Mouse (Mus musculus) small intestine, adult 2 months (tissue): Measurements from ENCODE around the gene Slc11a2. TPM values are rescaled to one million over a fixed set of nuclear protein-coding genes. Genes with fewer than 3 reads are reported as not detected.

Experiments
- H3K27ac ChIP-seq: fragments of 200-500 bp; 2 replicates; pipeline ENCODE4 v1.5.1; 2012; ENCODE audit warnings: low read depth, low read length, control low read depth, inconsistent platforms; ENCODE audit not compliant: insufficient read depth
- H3K27me3 ChIP-seq: fragments of 200-500 bp; 2 replicates; pipeline ENCODE4 v1.6.1; 2012; ENCODE audit warnings: mild to moderate bottlenecking, moderate library complexity, low read length, inconsistent platforms; ENCODE audit not compliant: control insufficient read depth, insufficient read depth
- H3K36me3 ChIP-seq: fragments of 200-500 bp; 2 replicates; pipeline ENCODE4 v1.6.1; 2012; ENCODE audit warnings: mild to moderate bottlenecking, low read length, control low read depth, inconsistent platforms; ENCODE audit not compliant: control insufficient read depth, insufficient read depth
- H3K4me1 ChIP-seq: fragments of 200-500 bp; 2 replicates; pipeline ENCODE4 v1.6.1; 2012; ENCODE audit warnings: low read length, inconsistent platforms, mixed read lengths; ENCODE audit not compliant: control insufficient read depth, insufficient read depth, insufficient read length
- H3K4me3 ChIP-seq: fragments of 200-500 bp; 2 replicates; pipeline ENCODE4 v1.5.1; 2012; ENCODE audit warnings: low read depth, mild to moderate bottlenecking, control low read depth, inconsistent platforms, low read length, moderate library complexity
- CTCF ChIP-seq: fragments of 200-500 bp; IDR thresholded peaks from 2 replicates; pipeline ENCODE4 v1.5.1; 2012; ENCODE audit warnings: low read depth, mild to moderate bottlenecking, control low read depth, inconsistent platforms, low read length, moderate library complexity, mixed read lengths; ENCODE audit not compliant: insufficient replicate concordance, insufficient read length; ENCODE audit errors: extremely low read depth
- POLR2A ChIP-seq: fragments of 200-500 bp; IDR thresholded peaks from 2 replicates; pipeline ENCODE4 v1.6.1; 2012; ENCODE audit warnings: low read depth, mild to moderate bottlenecking, control low read depth, inconsistent platforms, low read length, moderate library complexity
- WGBS: fragments of 180-500 bp; shearing (Covaris S2); methylation state at CpG from one replicate; pipeline ENCODE4 v1.1.7; 2018; 5-methylcytosine and 5-hydroxymethylcytosine counted together
- polyA plus RNA-seq: library from polyadenylated mRNA; depleted of rRNA; stranded (reverse); fragments of >200 nt; gene quantifications from 2 replicates; pipeline ENCODE4 v1.2.3, GENCODE M21; 2012

Slc11a2 gene
- polyA plus RNA-seq, 1 experiment: 39.4 TPM

DNA sequence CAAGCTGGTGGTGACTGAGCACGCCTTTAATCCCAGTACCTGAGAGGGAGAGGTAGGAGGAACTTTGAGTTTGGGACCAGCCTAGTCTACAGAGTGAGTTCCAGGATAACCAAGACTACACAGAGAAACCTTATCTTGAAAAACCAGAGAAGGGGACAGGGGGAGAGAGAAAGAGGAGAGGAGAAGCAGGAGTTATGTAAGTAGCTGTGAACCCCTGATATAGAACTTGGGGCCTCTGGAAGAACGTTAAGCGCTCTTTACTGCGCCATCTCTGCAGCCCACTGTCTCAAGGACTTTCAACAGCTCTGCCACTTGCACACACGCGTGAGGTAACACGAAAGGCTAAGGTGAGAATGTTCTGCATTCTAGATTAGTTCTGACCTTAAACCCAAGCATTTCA is 33.3 kb downstream of the Slc11a2 start:
- Histone ChIP-seq H3K27ac (no peak overlapping the region), H3K4me3 (no peak overlapping the region), H3K36me3 (peaks cover 34% of the 10 kb centered on the region), H3K27me3 (no peaks in the 10 kb centered on the region), H3K4me1 (no peaks in the 10 kb centered on the region)
- TF ChIP-seq POLR2A: no peak
- no peak for TF ChIP-seq CTCF
- WGBS: 91% methylated on average over 7 of the region's 7 CpGs

GRCm38 (mm10) chr15:100391066-100391465 is 33.8 kb downstream of the Slc11a2 start:
- WGBS: 68% methylated on average over 7 of the region's 7 CpGs
- H3K27ac ChIP-seq: no peak overlapping the region
- TF ChIP-seq POLR2A: no peak
- TF ChIP-seq CTCF: no peak
- H3K4me3 ChIP-seq: no peak overlapping the region
- H3K36me3 ChIP-seq: peaks cover 29% of the 10 kb centered on the region
- no peaks in the 10 kb centered on the region for H3K27me3 ChIP-seq
- H3K4me1 ChIP-seq: no peaks in the 10 kb centered on the region

- H3K36me3 ChIP-seq: peaks cover 13% of the 10 kb centered on the region
- H3K4me1 ChIP-seq: no peaks in the 10 kb centered on the region
- no peak overlapping the region for H3K27ac ChIP-seq
- no peaks in the 10 kb centered on the region for H3K27me3 ChIP-seq
- no peak for TF ChIP-seq POLR2A
- no peak for TF ChIP-seq CTCF
- WGBS: 87% methylated on average over 9 of the region's 9 CpGs
- no peak overlapping the region for H3K4me3 ChIP-seq
Observed at GRCm38 (mm10) chr15:100388886-100389285, 36.0 kb downstream of the Slc11a2 start.

DNA sequence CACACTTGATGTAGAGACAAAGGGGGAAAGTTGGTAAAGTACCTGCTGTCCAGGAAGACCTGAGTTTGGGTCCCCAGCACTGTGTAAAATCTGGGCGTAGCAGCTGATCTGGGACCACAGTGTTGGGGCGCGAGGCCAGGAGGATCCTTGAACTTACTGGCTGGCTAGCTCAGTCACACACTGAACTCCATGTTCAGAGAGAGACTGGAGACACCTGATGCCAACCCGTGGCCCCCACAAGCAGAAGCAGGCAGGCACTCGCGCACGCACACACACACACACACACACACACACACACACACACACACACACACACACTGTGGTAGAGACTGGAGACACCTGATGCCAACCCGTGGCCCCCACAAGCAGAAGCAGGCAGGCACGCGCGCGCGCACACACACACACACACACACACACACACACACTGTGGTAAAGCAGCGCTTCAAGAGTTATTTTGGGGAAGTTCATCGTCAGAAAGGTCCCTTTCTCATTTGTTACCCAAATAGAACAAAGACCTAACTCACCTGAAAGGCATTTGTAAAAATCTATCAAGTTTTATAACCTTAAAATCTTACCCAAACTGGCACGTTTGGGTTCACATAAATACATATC is 36.5 kb downstream of the Slc11a2 start:
- WGBS: 77% methylated on average over 16 of the region's 16 CpGs
- Histone ChIP-seq H3K27me3 (no peaks in the 10 kb centered on the region), H3K36me3 (peaks cover 8% of the 10 kb centered on the region), H3K4me3 (no peak overlapping the region), H3K4me1 (no peaks in the 10 kb centered on the region), H3K27ac (no peak overlapping the region)
- TF ChIP-seq CTCF (no peak), POLR2A (no peak)

DNA sequence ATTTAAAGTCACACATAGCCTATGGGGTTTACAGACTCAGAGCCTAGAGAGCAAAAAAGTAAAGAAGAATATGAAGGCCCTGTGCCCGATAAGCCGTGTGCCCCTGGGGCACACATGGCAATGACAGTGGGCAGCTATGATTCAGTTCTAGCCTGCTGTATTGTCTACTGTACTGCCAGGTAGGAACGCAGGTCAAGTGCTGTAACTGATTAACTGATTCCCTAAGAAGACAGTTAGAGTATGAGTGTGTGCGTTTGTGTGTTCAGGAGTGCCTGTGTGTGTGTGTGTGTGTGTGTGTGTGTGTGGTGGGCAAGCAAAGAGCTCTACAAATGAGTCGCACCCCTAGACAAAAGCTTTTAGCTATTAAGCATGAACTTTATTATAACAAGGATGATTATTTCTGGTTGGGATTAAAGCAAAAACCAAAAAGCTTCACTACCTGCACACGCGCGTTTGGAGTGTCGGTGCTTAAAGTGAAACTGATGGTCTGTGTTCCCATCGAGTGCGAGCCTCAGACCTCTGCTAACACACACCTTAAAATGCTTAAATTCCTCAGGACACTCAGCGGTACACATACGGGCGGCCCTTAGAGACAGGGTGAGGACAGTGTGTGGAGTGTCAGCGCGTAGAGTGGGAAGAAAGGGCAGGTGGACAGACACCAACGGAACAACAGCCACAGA is 37.2 kb downstream of the Slc11a2 start:
- WGBS: 70% methylated on average over 17 of the region's 17 CpGs
- no peak overlapping the region for H3K27ac ChIP-seq
- no peaks in the 10 kb centered on the region for H3K27me3 ChIP-seq
- TF ChIP-seq POLR2A: no peak
- TF ChIP-seq CTCF: no peak
- peaks cover 5% of the 10 kb centered on the region for H3K36me3 ChIP-seq
- H3K4me1 ChIP-seq: no peaks in the 10 kb centered on the region
- no peak overlapping the region for H3K4me3 ChIP-seq

DNA sequence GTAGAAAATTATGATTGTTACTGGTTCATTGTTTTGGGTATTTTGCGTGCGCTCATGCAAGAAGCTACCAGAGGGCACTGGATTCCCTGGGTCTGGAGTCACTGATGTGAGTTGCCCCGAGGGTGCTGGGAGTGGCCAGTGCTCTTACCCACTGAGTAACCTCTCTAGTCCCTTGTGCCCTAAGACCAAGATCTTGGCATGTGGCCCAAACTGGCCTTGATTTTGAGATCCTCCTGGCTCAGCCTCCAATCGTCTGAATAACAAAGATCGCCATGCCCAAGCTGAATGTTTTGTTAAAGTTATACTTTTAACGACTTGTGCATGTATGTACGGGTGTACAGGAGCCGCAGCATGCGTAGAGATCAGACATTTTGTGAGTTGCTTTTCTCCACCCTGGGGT is 39.2 kb downstream of the Slc11a2 start:
- no peak overlapping the region for H3K27ac ChIP-seq
- no peaks in the 10 kb centered on the region for H3K4me1 ChIP-seq
- 83% methylated on average over 9 of the region's 9 CpGs for WGBS
- no peak for TF ChIP-seq POLR2A
- TF ChIP-seq CTCF: no peak
- H3K4me3 ChIP-seq: no peak overlapping the region
- no peaks in the 10 kb centered on the region for H3K27me3 ChIP-seq
- H3K36me3 ChIP-seq: peaks cover under 1% of the 10 kb centered on the region; the same call in 1 of the 2 replicates

DNA sequence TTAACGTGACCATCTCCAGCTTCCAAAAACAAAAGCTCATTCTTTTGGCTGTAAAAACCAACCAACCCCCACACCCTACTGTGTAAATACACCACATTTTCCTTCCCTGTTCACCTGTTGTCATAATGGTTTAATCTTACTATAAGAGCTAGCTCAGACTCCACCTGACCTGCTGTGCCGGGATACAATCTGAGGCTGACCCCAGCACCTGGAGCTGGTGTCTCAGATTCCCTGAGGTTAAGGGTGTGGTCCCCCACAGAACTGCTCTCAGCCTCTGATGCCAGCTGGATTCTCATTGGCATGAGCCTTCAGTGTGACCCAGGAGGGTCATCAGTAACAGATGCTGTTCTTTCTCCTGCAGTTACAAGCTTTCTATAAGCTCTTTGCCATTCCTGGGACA is 44.8 kb downstream of the Slc11a2 start:
- WGBS: 20% methylated on average over 2 of the region's 2 CpGs
- TF ChIP-seq POLR2A (no peak), CTCF (no peak)
- Histone ChIP-seq H3K4me1 (peaks cover 1% of the 10 kb centered on the region; the same call in 1 of the 2 replicates), H3K36me3 (no peaks in the 10 kb centered on the region), H3K4me3 (no peak overlapping the region), H3K27ac (no peak overlapping the region), H3K27me3 (no peaks in the 10 kb centered on the region)
